Mouse (Mus musculus) embryonic facial prominence, embryonic 13.5 days (tissue): ENCODE data around the gene Klhl8. TPM values are rescaled to one million over a fixed set of nuclear protein-coding genes. Genes with fewer than 3 reads are reported as not detected.

Experiments
- ATAC-seq: fragments of 200-750 bp; cut with Nextera tagmentation; 2 replicates; pipeline ENCODE4 v1.8.0; 2017; ENCODE audit warnings: low read depth; ENCODE audit not compliant: insufficient number of reproducible peaks, insufficient read depth, low FRiP score, low TSS enrichment
- H3K27ac ChIP-seq: fragments of 300-500 bp; sonication (generic); 2 replicates; pipeline ENCODE4 v1.5.1; 2015; ENCODE audit warnings: moderate library complexity, mild to moderate bottlenecking, inconsistent platforms
- H3K27me3 ChIP-seq: fragments of 300-500 bp; sonication (generic); 2 replicates; pipeline ENCODE4 v1.6.1; 2015; ENCODE audit warnings: mild to moderate bottlenecking, inconsistent platforms
- H3K36me3 ChIP-seq: fragments of 300-500 bp; sonication (generic); 2 replicates; pipeline ENCODE4 v1.6.1; 2015; ENCODE audit warnings: mild to moderate bottlenecking, inconsistent platforms
- H3K4me1 ChIP-seq: fragments of 300-500 bp; sonication (generic); 2 replicates; pipeline ENCODE4 v1.6.1; 2015; ENCODE audit warnings: inconsistent platforms
- H3K4me2 ChIP-seq: fragments of 300-500 bp; sonication (generic); 2 replicates; pipeline ENCODE4 v1.6.1; 2015; ENCODE audit warnings: moderate library complexity, mild to moderate bottlenecking, inconsistent platforms
- H3K4me3 ChIP-seq: fragments of 300-500 bp; sonication (generic); 2 replicates; pipeline ENCODE4 v1.5.1; 2015; ENCODE audit warnings: mild to moderate bottlenecking, inconsistent platforms
- H3K9ac ChIP-seq: fragments of 300-500 bp; sonication (generic); 2 replicates; pipeline ENCODE4 v1.6.1; 2015; ENCODE audit warnings: mild to moderate bottlenecking, inconsistent platforms
- H3K9me3 ChIP-seq: fragments of 300-500 bp; sonication (generic); 2 replicates; pipeline ENCODE4 v1.6.1; 2016; ENCODE audit warnings: inconsistent platforms
- WGBS: fragments of 180-500 bp; shearing (Covaris S2); methylation state at CpG from one replicate; pipeline ENCODE4 v1.1.7; 2015; ENCODE audit warnings: mixed read lengths; 5-methylcytosine and 5-hydroxymethylcytosine counted together
- polyA plus RNA-seq: library from polyadenylated mRNA; unstranded; fragments of >200 nt; fragmentation: Nextera tagmentation; extraction: Ambion mirVana; gene quantifications from 2 replicates; pipeline ENCODE4 v1.2.1, GENCODE M21; 2015

The Klhl8 gene
- polyA plus RNA-seq, 1 experiment from 2014 or later, result 15.3 TPM

DNA sequence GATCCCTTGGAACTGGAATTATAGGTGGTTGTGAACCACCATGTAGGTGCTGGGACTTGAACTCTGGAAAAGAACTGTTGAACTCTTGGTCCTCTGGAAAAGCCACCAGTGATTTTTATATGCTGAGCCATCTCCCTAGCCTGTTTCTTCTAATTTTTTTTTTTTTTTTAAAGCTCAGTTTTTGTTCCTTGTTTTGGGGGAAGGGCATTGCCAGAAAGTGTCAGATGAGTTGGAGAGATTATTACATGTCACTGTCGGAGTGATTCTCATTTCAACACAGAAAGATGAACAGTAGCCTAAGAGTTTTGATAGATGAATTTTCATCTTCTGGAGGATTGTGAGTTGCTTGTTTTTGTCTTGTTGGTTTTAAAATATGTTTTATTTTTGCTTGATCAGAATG lies 91.4 kb downstream of the Klhl8 start:
- no peaks in the 10 kb centered on the region for H3K36me3 ChIP-seq
- no peak overlapping the region for H3K27ac ChIP-seq
- H3K9ac ChIP-seq, result no peak overlapping the region
- H3K4me2 ChIP-seq, result no peak overlapping the region
- no peak for ATAC-seq
- H3K9me3 ChIP-seq, result no peaks in the 10 kb centered on the region
- H3K4me3 ChIP-seq, result no peak overlapping the region
- no peaks in the 10 kb centered on the region for H3K27me3 ChIP-seq
- 84% methylated on average over 1 of the region's 1 CpGs for WGBS
- H3K4me1 ChIP-seq, result no peaks in the 10 kb centered on the region

DNA sequence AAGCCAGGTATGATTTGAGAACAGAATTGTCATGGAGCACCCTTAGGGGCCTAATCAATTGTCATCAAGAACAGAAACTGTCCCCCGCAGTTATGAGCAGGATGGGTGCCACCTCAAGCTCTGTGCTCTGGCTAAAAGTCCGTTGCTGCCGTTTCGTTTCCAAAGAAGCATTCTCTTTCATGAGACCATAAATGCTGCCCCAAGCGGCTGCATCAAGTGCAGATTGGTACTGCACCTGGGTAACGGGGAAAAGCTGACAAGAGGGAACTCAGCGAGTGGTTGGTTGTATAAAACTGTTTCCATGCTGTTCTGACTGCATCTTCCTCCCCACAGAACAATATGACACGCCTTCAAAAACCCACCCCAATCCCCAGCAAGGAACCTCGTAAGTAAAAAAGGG lies 92.5 kb downstream of the Klhl8 start:
- 87% methylated on average over 9 of the region's 9 CpGs for WGBS
- H3K9me3 ChIP-seq, result no peaks in the 10 kb centered on the region
- no peak overlapping the region for H3K9ac ChIP-seq
- no peaks in the 10 kb centered on the region for H3K36me3 ChIP-seq
- H3K4me2 ChIP-seq, result no peak overlapping the region
- no peaks in the 10 kb centered on the region for H3K4me1 ChIP-seq
- no peaks in the 10 kb centered on the region for H3K27me3 ChIP-seq
- no peak for ATAC-seq
- H3K4me3 ChIP-seq, result no peak overlapping the region
- no peak overlapping the region for H3K27ac ChIP-seq

DNA sequence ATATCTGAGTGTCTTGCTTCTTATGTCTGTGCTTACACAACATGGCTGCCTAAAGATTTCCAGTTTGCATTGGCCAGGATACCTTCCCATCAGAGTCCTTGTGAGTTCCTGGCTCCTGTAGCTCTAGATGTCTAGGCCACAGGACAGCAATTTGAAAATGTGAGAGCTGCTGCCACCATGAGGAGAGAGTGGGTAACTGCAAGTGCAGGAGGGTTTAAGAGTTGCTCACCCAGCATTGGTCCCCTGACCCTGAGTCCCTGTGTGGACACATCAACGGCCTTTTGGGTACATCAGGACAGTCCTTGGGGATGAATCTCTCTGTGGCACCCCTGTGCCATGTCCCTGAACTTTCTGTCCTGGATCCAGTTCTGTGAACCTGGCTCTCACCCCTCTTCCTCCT lies 93.3 kb downstream of the Klhl8 start:
- H3K27me3 ChIP-seq, result no peaks in the 10 kb centered on the region
- H3K4me2 ChIP-seq, result no peak overlapping the region
- no peaks in the 10 kb centered on the region for H3K4me1 ChIP-seq
- H3K36me3 ChIP-seq, result no peaks in the 10 kb centered on the region
- no peak overlapping the region for H3K4me3 ChIP-seq
- H3K9me3 ChIP-seq, result no peaks in the 10 kb centered on the region
- no peak overlapping the region for H3K9ac ChIP-seq
- peak; percentile 43; the same call in 1 of the 2 replicates for ATAC-seq
- 29% methylated on average over 1 of the region's 1 CpGs for WGBS
- no peak overlapping the region for H3K27ac ChIP-seq

DNA sequence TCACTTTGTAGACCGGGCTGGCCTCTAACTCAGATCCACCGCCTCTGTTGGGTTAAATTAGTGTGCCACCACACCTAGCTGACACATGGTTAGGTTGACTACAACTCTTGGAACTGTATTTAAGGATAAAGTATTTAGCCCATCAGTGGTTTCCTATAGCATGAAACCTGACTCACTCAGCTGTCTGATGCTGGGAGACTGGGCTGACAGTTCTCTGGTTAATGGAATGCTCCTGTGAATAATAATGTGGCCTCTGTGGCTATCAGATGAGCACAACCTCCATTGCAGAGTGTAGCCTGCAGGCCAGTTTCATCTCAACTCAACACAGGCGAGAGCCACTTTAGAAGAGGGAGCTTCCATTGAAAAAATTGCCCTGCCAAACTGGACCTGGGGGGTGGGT lies 94.3 kb downstream of the Klhl8 start:
- Histone ChIP-seq H3K36me3 (no peaks in the 10 kb centered on the region), H3K27ac (no peak overlapping the region), H3K9ac (no peak overlapping the region), H3K4me3 (no peak overlapping the region), H3K9me3 (no peaks in the 10 kb centered on the region), H3K4me1 (no peaks in the 10 kb centered on the region), H3K27me3 (no peaks in the 10 kb centered on the region), H3K4me2 (no peak overlapping the region)
- 89% methylated on average over 3 of the region's 3 CpGs for WGBS
- no peak for ATAC-seq

DNA sequence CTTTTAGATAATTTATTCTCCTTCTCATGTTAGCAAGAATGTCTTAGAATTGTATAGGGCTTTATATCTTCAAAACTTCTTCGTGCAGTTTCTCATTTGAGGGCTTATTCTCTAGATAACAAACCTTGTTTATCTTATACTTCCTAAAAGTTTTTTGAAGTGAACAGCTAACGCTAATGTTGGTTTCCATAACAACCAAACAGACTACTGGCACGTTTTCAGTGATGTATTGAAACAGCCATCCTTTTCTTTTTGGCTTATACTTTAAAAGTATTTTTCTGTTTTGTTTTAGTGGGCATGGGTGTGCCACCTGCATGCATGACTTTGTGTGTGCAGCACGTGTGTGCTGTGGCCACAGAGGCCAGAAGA lies 95.8 kb downstream of the Klhl8 start:
- no peak overlapping the region for H3K27ac ChIP-seq
- ATAC-seq, result no peak
- 77% methylated on average over 4 of the region's 4 CpGs for WGBS

DNA sequence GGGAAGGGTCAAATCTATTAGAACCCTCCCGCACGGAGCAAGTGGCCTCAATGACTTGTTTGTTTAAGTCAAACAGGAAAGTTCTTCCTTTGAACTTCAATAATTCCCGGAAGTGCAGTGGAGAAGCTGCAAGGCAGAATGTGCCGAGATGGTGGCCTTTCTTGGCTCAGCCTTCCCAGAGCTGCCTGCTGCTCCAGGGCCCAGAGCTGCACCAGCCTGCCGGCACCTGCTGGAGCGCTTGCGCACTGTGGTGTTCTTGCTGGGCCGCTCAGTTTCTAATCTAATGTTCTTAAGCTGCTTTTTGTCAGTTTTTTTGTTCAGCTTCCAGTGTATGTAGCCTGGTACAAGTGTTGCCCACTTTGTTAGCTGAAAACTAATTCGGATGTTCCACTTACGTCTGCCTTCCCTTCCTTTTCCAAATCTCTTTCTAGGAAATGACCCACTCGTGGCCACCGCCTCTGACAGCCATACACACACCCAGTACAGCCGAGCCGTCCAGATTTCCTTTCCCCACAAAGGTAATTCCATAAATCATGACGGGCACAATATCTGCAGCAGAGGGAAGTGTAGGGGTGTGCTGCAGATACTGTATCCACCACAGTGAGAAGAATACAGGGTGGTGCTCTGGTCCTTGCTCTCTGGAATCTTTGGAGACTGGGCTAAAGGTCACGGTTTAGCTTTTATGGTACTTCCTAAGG lies 96.4 kb downstream of the Klhl8 start:
- no peak overlapping the region for H3K4me2 ChIP-seq
- ATAC-seq, result no peak
- H3K27me3 ChIP-seq, result no peaks in the 10 kb centered on the region
- no peak overlapping the region for H3K27ac ChIP-seq
- H3K4me1 ChIP-seq, result no peaks in the 10 kb centered on the region
- 61% methylated on average over 16 of the region's 16 CpGs for WGBS
- H3K4me3 ChIP-seq, result no peak overlapping the region
- no peaks in the 10 kb centered on the region for H3K9me3 ChIP-seq
- no peaks in the 10 kb centered on the region for H3K36me3 ChIP-seq
- no peak overlapping the region for H3K9ac ChIP-seq

More for the DNA sequence above, 95.8 kb downstream of the Klhl8 start:
- Histone ChIP-seq H3K36me3 (no peaks in the 10 kb centered on the region), H3K4me2 (no peak overlapping the region), H3K9ac (no peak overlapping the region), H3K27me3 (no peaks in the 10 kb centered on the region), H3K9me3 (no peaks in the 10 kb centered on the region), H3K4me1 (no peaks in the 10 kb centered on the region), H3K4me3 (no peak overlapping the region)

DNA sequence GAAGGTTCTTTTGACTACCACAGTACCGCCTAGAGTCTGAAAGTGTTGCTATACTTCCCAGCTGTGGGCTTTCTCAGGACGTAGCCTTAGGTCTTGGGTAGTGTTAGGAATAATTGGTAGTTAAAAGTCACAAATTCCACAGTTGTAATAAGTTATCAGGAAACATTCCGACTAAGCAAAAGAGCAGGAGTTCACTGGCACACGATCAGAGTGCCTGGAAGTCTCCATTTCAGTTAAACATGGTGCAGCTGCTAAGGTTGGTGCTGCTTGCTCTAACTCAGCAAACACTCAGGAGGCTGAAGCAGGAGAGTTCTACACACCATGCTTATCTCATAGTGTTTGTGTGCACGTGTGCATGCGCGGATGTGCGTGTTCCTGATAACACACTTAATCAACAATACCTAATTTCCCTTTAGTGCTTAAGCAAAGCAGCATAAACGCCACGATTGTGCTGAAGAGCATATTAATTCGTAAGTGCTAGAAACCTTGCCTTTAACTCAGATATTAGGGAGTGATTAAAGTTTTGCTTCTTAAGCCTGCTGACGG lies 97.0 kb downstream of the Klhl8 start:
- WGBS, result 87% methylated on average over 12 of the region's 12 CpGs
- no peak overlapping the region for H3K27ac ChIP-seq
- no peak overlapping the region for H3K4me3 ChIP-seq
- H3K36me3 ChIP-seq, result no peaks in the 10 kb centered on the region
- no peaks in the 10 kb centered on the region for H3K27me3 ChIP-seq
- H3K4me1 ChIP-seq, result no peaks in the 10 kb centered on the region
- H3K4me2 ChIP-seq, result no peak overlapping the region
- no peaks in the 10 kb centered on the region for H3K9me3 ChIP-seq
- H3K9ac ChIP-seq, result no peak overlapping the region
- ATAC-seq, result no peak

DNA sequence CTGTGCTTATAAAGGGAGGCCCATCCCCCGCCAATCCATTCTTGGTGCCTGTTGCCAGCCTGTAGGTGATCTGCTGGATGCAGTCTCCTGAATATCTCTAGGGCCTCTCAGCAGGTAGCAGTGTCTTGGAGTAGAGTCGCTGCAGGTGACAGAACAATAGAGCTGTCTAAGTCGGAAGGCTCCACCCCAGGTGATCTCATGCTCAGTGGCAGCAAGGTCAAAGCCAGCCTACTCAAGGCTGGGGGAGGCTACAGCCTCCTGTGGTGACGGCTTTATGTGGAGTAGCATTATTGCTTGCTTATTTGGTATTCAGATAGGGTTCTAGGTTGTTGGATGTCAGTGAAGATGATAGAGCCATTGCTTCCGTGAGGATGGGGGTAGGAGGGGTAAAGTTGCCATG lies 97.8 kb downstream of the Klhl8 start:
- Histone ChIP-seq H3K9me3 (no peaks in the 10 kb centered on the region), H3K9ac (no peak overlapping the region), H3K4me3 (no peak overlapping the region), H3K27ac (no peak overlapping the region), H3K36me3 (no peaks in the 10 kb centered on the region), H3K4me2 (no peak overlapping the region), H3K4me1 (no peaks in the 10 kb centered on the region), H3K27me3 (no peaks in the 10 kb centered on the region)
- ATAC-seq, result no peak
- WGBS, result 75% methylated on average over 5 of the region's 5 CpGs

Other genes with a start within 250 kb of the Klhl8 start
- 5.2 and 5.5 TPM in 2 replicates for gene Aff1, start 218.9 kb downstream of the Klhl8 start, polyA plus RNA-seq
- gene Hsd17b13, start 66.2 kb upstream of the Klhl8 start, polyA plus RNA-seq, result 0.54 TPM in 1 of 2 replicates, not detected in the other
- gene Hsd17b11, start 110.7 kb upstream of the Klhl8 start, polyA plus RNA-seq, result 2.8 and 3.6 TPM in 2 replicates
- gene Nudt9, start 135.0 kb upstream of the Klhl8 start, polyA plus RNA-seq, result 63.0 and 64.0 TPM in 2 replicates
- gene Gm17660, start 166.3 kb upstream of the Klhl8 start, polyA plus RNA-seq, result not detected in 2 replicates
- 46.6 and 53.7 TPM in 2 replicates for gene Sparcl1, start 202.5 kb upstream of the Klhl8 start, polyA plus RNA-seq